Mouse (Mus musculus): ENCODE results near the gene Bdp1. TPM values are rescaled to one million over a fixed set of nuclear protein-coding genes. Genes with fewer than 3 reads are reported as not detected.
"Not testable (repeated sequence)": the region's sequence is repeated elsewhere in the genome, so short reads cannot be mapped to it uniquely, and the experiment has no call there.

Bdp1 gene
- total RNA-seq, 2 experiments from 2014 or later, result 16.4 to 20.0 TPM

GRCm38 (mm10) chr13:100071473-100071872 lies 32.4 kb downstream of the Bdp1 start:
- DNase-seq, result no peak

DNA sequence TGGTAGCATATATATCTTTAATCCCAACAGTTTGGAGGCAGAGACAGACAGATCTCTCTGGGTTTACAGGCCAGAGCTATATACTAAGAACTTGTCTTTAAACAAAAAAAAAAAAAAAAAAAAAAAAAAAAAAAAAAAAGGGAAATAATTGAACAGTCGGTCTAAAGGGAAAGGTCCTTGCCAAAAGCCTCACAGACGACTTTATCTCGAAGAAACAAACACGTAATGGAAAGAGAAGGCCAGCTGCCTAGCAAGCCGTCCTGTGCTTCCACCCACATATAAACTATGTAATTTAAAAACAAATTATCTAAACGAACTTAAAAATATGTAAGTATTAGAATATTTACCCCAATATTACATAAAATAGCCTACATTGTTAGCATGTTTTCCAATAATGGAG lies 36.0 kb downstream of the Bdp1 start:
- DNase-seq, result no peak
- H3K27ac ChIP-seq, result no peak overlapping the region
- H3K4me3 ChIP-seq, result no peak overlapping the region
- intact Hi-C loops (cut with DNase I), result loop anchor here (5.0 kb wide), 1 partner anchor 41 kb away; no protein-coding TSS in a partner anchor
- TF ChIP-seq CTCF (IDR thresholded peaks at IDR 0.05), result no peak

More at GRCm38 (mm10) chr13:100071473-100071872, 32.4 kb downstream of the Bdp1 start:
- no peak overlapping the region for H3K27ac ChIP-seq
- H3K4me3 ChIP-seq, result no peak overlapping the region
- intact Hi-C loops (cut with DNase I), result no loop called here
- no peak for TF ChIP-seq CTCF (IDR thresholded peaks at IDR 0.05)

DNA sequence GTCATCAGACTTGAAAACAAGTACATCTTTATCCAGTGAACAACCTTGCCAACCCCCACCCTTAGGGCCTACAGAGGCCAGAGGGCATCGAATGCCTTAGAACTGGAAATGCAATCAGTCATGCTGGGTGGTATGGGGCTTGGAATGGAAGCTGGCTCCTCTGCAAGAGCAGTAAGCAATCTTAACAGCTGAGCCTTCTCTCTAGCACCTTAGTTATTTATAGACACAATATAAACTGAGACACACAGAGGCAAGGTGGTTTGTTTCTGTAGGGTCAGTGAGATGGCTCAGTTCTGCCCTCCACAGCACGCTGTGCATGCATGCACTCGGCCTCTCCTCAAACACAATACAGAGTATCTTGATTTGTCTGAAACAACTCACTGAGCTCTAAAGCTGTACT lies 39.9 kb downstream of the Bdp1 start:
- intact Hi-C loops (cut with DNase I), result no loop called here

DNA sequence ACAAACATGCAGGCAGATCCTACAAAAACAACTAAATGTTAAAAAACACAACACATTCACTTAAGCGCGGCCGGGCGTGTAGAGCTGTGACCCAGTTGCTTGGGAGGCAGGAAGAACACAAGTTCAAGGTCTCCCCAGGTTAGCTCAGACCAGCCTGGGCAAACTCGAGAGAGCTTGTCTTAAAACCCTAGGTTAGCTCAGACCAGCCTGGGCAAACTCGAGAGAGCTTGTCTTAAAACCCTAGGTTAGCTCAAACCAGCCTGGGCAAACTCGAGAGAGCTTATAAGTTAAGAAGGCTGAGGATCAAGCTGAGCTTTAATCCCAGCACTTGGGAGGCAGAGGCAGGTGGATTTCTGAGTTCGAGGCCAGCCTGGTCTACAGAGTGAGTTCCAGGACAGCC lies 46.1 kb downstream of the Bdp1 start:
- DNase-seq; intact Hi-C loops (cut with DNase I); H3K4me3 ChIP-seq; H3K27ac ChIP-seq: not testable (repeated sequence)

More for the DNA sequence above, 39.9 kb downstream of the Bdp1 start:
- no peak for DNase-seq
- no peak overlapping the region for H3K27ac ChIP-seq
- no peak overlapping the region for H3K4me3 ChIP-seq
- no peak for TF ChIP-seq CTCF (IDR thresholded peaks at IDR 0.05)

GRCm38 (mm10) chr13:100026013-100026412 lies 77.9 kb downstream of the Bdp1 start:
- intact Hi-C loops (cut with DNase I), result loop anchor here (5.0 kb wide), 2 partner anchors 41 to 71 kb away; no protein-coding TSS in a partner anchor
- no peak for DNase-seq
- no peak overlapping the region for H3K27ac ChIP-seq
- no peak overlapping the region for H3K4me3 ChIP-seq
- no peak for TF ChIP-seq CTCF (IDR thresholded peaks at IDR 0.05)

GRCm38 (mm10) chr13:100016891-100017290 lies 87.0 kb downstream of the Bdp1 start:
- DNase-seq, result no peak
- Histone ChIP-seq H3K27ac (no peak overlapping the region), H3K4me3 (no peak overlapping the region)
- intact Hi-C loops (cut with DNase I), result no loop called here
- no peak for TF ChIP-seq CTCF (IDR thresholded peaks at IDR 0.05)

DNA sequence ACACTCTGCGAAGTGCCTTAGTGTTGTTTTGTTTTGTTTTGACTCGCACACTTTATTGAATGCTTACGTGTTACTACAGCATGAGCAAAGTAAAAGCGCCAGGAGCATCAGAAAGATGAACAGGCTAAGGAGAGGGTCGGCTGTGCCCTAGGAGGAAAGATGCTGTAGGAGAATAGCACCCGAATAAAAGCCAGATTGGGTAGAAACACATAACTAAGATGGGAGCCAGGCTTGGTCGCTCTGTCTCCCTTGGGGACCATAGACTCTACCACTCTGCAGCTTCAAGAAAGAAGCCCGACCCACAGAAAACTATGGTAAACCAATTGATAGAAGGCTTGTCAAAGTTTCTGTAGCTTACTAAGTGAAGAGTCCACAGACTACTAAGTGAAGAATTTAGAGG lies 87.9 kb downstream of the Bdp1 start:
- DNase-seq, result no peak
- H3K27ac ChIP-seq, result peak overlapping the region; percentile 95
- peak overlapping the region; percentile 96 for H3K4me3 ChIP-seq
- intact Hi-C loops (cut with DNase I), result no loop called here
- TF ChIP-seq CTCF (IDR thresholded peaks at IDR 0.05), result no peak

DNA sequence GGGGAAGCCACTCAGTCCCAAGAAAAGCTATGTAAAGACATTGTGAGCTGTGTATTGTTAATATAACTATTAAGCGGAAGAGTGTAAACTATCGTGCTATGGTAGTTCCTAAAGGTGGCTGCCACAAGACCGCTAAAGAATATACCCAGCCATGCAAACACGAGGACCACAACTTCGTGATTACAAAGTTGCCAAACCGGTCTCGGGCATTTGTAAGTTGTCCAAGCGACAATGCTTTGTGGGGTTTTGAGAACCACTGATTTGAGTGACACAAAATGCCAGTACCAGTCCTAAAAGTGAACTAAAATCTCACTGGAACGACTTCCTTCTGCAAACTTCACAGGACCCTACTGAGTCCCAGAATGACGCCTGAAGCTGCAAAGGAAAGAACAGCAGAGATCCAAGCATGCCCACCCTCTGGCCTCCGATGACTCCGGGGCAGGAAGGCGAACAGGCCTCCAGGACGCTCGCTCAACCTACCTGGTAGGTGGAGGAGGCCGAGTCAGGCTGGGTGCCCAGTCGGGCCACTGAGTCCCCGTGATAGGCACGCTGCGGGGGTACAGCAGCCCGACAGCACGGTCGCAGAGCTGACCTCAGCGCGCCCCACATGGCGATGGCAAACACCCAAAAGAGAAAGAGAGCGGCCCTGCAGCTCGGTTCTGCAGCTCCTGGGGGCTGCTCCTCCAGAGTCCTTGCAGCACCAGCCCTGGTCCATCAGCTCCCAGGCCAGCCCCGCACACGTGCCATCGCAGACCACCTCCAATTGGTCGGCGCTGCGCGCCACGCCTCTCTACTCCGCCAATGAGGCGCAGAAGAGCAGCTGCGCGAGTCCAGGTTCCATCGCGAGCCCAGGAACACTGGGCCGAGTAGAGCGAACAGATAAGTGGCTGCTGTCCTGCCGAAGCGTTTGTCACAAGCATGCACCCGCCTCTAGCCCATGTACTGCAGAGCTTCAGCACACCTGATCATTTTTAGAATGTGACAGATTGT lies 88.7 kb downstream of the Bdp1 start, which contains the start of gene Mccc2:
Gene Mccc2, minus strand, starts transcription at position 734 of the 990 bp plus-strand sequence.
- Histone ChIP-seq H3K27ac (peak within 1 kb of the TSS; percentile 95), H3K4me3 (peak within 1 kb of the TSS; percentile 96)
- no peak for TF ChIP-seq CTCF (IDR thresholded peaks at IDR 0.05)
- intact Hi-C loops (cut with DNase I), result no loop called here
- peak; percentile 93 for DNase-seq

- H3K4me3 ChIP-seq, result no peak overlapping the region
- no peak for DNase-seq
- H3K27ac ChIP-seq, result no peak overlapping the region
- no peak for TF ChIP-seq CTCF (IDR thresholded peaks at IDR 0.05)
- intact Hi-C loops (cut with DNase I), result loop anchor here (10.0 kb wide), 1 partner anchor 661 kb away; the partner anchor contains the start of genes Mrps27 and Ptcd2
Observed at GRCm38 (mm10) chr13:100005911-100006496, 97.9 kb downstream of the Bdp1 start.

DNA sequence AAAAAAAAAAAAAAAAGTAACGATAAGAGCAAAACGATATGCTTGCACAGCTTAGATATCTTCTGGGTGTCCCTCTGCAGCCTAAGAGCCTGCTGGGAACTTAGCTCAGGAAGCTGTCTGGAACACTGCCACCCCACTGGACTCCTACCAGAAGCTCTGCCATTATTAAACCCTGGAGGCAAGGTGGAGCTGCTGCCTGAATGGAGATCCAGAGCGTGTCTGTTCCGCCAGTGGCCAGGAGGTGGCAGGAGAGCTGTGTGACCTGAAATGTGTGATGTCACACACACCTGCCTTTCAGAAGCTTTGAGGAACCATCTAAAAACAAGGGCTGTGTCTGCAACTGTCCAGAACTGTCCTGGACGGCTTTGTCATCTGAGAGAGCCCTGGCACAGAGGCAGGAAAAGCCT lies 102.1 kb downstream of the Bdp1 start:
- no peak overlapping the region for H3K27ac ChIP-seq
- no peak overlapping the region for H3K4me3 ChIP-seq
- intact Hi-C loops (cut with DNase I), result loop anchor here (10.0 kb wide), 1 partner anchor 657 kb away; the partner anchor contains the start of genes Mrps27 and Ptcd2
- peak; percentile 93 for DNase-seq
- peak; percentile 87 for TF ChIP-seq CTCF (IDR thresholded peaks at IDR 0.05)

GRCm38 (mm10) chr13:99999078-99999477 lies 104.8 kb downstream of the Bdp1 start:
- DNase-seq, result no peak
- TF ChIP-seq CTCF (IDR thresholded peaks at IDR 0.05), result no peak
- Histone ChIP-seq H3K27ac (no peak overlapping the region), H3K4me3 (no peak overlapping the region)
- intact Hi-C loops (cut with DNase I), result no loop called here

DNA sequence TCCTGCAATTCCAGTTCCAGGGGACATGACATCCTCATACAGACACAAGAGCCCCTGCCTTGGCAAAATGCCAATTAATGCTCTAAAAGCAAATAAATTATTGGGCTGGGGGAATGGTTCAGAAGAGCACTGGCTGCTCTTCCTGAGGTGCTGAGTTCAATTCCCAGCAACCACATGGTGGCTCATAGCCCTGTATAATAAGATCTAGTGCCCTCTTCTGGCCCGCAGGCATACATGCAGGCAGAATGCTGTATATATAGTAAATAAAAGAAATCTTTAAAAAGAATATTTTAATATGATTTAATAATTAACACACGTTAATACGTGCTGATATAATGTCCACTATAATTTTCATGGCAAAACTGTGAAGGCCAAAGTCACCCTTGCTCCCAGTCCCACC lies 105.8 kb downstream of the Bdp1 start:
- H3K4me3 ChIP-seq, result no peak overlapping the region
- DNase-seq, result no peak
- peak; percentile 25; the same call in 1 of the 2 replicates for TF ChIP-seq CTCF (IDR thresholded peaks at IDR 0.05)
- no peak overlapping the region for H3K27ac ChIP-seq
- intact Hi-C loops (cut with DNase I), result no loop called here

- Histone ChIP-seq H3K27ac (no peak overlapping the region), H3K4me3 (no peak overlapping the region)
- intact Hi-C loops (cut with DNase I), result no loop called here
- no peak for DNase-seq
- TF ChIP-seq CTCF (IDR thresholded peaks at IDR 0.05), result no peak
Observed at GRCm38 (mm10) chr13:99989592-99989991, 114.3 kb downstream of the Bdp1 start.

Measured in gastrocnemius, adult 2 months (tissue).